Mouse (Mus musculus) embryonic facial prominence, embryonic 11.5 days (tissue): ENCODE results near the gene Ntf5. TPM values are rescaled to one million over a fixed set of nuclear protein-coding genes. Genes with fewer than 3 reads are reported as not detected.
A peak's percentile ranks its signal among the peaks of the same experiment; 100 is the strongest.
"Not testable (repeated sequence)": the region's sequence is repeated elsewhere in the genome, so short reads cannot be mapped to it uniquely, and the experiment has no call there.

Experiments
- ATAC-seq: fragments of 200-750 bp; cut with Nextera tagmentation; replicated peaks from 2 replicates; pipeline ENCODE4 v1.8.0; 2017; ENCODE audit warnings: low read depth; ENCODE audit not compliant: insufficient number of reproducible peaks, low FRiP score, low TSS enrichment
- DNase-seq: peaks from one replicate; pipeline ENCODE4 v3.0.0-alpha.2; 2015; ENCODE audit warnings: low spot score
- H3K27ac ChIP-seq: fragments of 300-500 bp; sonication (generic); replicated peaks from 2 replicates; pipeline ENCODE4 v1.5.1; 2014; ENCODE audit warnings: mild to moderate bottlenecking, low read depth, low read length, control low read depth
- H3K27me3 ChIP-seq: fragments of 300-500 bp; sonication (generic); 2 replicates; pipeline ENCODE4 v1.6.1; 2014; ENCODE audit warnings: mild to moderate bottlenecking, low read length, moderate library complexity, mixed read lengths; ENCODE audit not compliant: control insufficient read depth, insufficient read depth
- H3K36me3 ChIP-seq: fragments of 300-500 bp; sonication (generic); replicated peaks from 2 replicates; pipeline ENCODE4 v1.6.1; 2014; ENCODE audit warnings: low read depth, mild to moderate bottlenecking, low read length, moderate library complexity, mixed read lengths; ENCODE audit not compliant: control insufficient read depth, insufficient read depth
- H3K4me1 ChIP-seq: fragments of 300-500 bp; sonication (generic); 2 replicates; pipeline ENCODE4 v1.6.1; 2014; ENCODE audit warnings: low read length, mixed read lengths; ENCODE audit not compliant: control insufficient read depth, insufficient read depth
- H3K4me2 ChIP-seq: fragments of 300-500 bp; sonication (generic); 2 replicates; pipeline ENCODE4 v1.6.1; 2014; ENCODE audit warnings: low read depth, mild to moderate bottlenecking, control low read depth, low read length, moderate library complexity
- H3K4me3 ChIP-seq: fragments of 300-500 bp; sonication (generic); 2 replicates; pipeline ENCODE4 v1.5.1; 2014; ENCODE audit warnings: low read depth, low read length, control low read depth
- H3K9ac ChIP-seq: fragments of 300-500 bp; sonication (generic); replicated peaks from 2 replicates; pipeline ENCODE4 v1.6.1; 2014; ENCODE audit warnings: mild to moderate bottlenecking, control low read depth, low read length
- H3K9me3 ChIP-seq: fragments of 300-500 bp; sonication (generic); replicated peaks from 2 replicates; pipeline ENCODE4 v1.6.1; 2016; ENCODE audit warnings: mild to moderate bottlenecking, low read length, inconsistent platforms, mixed read lengths; ENCODE audit not compliant: control insufficient read depth
- WGBS: fragments of 180-500 bp; shearing (Covaris S2); extraction: QIAGEN DNeasy Blood & Tissue Kit; methylation state at CpG from one replicate; pipeline ENCODE4 v1.1.7; 2014; 5-methylcytosine and 5-hydroxymethylcytosine counted together
- polyA plus RNA-seq: library from polyadenylated mRNA; unstranded; fragments of >200 nt; fragmentation: Nextera tagmentation; extraction: Ambion mirVana; gene quantifications from 2 replicates; pipeline ENCODE4 v1.2.1, GENCODE M21; 2014

The Ntf5 gene
- polyA plus RNA-seq, 1 experiment from 2014 or later: 5.1 TPM

DNA sequence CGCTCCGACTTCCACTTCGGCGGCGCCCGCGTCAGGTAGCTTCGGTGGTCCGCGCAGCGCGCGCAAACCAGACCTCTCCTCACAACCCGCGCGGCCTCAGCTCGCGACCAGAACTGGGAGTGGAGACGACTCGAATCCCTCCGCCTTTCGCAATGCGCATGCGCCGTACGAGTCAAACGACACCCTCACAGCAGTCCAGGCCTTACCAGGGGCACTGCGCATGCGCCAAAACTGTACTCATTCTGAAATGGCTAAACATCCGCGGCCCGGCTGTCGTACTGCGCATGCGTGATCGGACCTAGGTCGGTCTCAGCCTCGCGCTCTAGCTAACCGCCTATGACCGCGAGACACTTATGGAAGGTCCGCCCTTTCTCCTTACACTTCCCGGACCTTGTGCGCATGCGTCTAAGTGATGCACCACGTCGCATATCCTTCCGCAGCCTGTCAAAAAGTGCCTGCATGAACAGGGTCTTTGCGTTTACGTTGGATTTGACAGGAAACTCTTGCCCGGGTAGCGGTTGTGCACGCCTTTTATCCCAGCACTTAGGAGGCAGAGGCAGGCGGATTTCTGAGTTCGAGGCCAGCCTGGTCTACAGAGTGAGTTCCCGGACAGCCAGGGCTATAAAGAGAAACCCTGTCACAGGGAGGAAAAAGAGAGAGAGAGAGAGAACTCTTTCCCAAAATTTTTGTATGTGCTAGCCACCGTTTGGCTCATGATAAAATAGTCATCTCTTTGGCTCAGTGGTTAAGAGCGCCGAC is 17.7 kb upstream of the Ntf5 start, which contains the start of gene Snrnp70:
Snrnp70 (minus strand) TSS at position 165 of the 759 bp plus-strand sequence.
- Histone ChIP-seq H3K36me3 (peaks cover 3% of the 10 kb centered on the region), H3K9ac (peak within 1 kb of the TSS; percentile 82), H3K4me1 (no peaks in the 10 kb centered on the region), H3K27ac (peak within 1 kb of the TSS; percentile 97), H3K9me3 (no peaks in the 10 kb centered on the region), H3K27me3 (no peaks in the 10 kb centered on the region), H3K4me3 (peak within 1 kb of the TSS; percentile 62), H3K4me2 (peak within 1 kb of the TSS; percentile 86)
- WGBS: under 1% methylated on average over 60 of the region's 60 CpGs
- ATAC-seq (peak; percentile 96), DNase-seq (peak; percentile 100)

DNA sequence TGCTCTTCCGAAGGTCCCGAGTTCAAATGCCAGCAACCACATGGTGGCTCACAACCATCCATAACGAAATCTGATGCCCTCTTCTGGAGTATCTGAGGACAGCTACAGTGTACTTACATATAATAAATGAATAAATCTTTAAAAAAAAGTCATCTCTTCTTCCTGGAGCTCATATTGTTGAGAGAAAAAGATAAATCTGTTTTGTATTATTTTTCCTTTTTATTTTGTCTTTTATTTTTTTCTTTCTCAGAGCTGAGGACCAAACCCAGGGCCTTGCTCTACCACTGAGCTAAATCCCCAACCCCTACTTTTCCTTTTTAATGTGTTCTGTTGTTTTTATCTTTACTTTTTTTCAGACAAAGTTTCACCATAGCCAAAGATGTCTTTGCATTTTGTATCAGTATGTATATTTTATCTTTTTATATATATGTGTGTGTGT is 17.1 kb upstream of the Ntf5 start:
- not testable (repeated sequence) for H3K4me1 ChIP-seq, DNase-seq, H3K27ac ChIP-seq, H3K4me2 ChIP-seq, H3K9ac ChIP-seq, H3K27me3 ChIP-seq, ATAC-seq, H3K4me3 ChIP-seq, H3K9me3 ChIP-seq, H3K36me3 ChIP-seq
- 4% methylated on average over 3 of the region's 3 CpGs for WGBS

DNA sequence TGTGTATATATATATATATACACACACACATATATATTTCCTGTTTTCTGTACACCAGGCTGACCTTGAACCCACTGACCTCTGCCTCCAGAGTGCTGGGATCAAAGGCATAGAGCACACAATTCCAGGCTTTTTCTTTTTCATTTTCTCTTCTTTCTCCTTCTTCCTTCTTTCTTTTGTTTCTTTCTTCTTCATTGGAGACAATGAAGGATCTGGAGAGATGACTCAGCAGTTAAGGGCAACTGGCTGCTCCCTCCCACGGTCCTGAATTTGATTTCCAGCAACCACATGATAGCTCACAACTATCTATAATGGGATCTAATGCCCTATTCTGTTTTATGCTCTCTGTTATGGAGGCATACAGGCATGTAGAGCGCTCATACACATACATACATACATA is 16.7 kb upstream of the Ntf5 start:
- Histone ChIP-seq H3K9me3 (no peaks in the 10 kb centered on the region), H3K27ac (no peak overlapping the region), H3K4me1 (no peaks in the 10 kb centered on the region), H3K4me3 (no peak overlapping the region), H3K27me3 (no peaks in the 10 kb centered on the region), H3K36me3 (peaks cover 3% of the 10 kb centered on the region), H3K9ac (no peak overlapping the region), H3K4me2 (no peak overlapping the region)
- ATAC-seq (no peak), DNase-seq (no peak)
- 83% methylated on average over 2 of the region's 2 CpGs for whole genome bisulfite sequencing

DNA sequence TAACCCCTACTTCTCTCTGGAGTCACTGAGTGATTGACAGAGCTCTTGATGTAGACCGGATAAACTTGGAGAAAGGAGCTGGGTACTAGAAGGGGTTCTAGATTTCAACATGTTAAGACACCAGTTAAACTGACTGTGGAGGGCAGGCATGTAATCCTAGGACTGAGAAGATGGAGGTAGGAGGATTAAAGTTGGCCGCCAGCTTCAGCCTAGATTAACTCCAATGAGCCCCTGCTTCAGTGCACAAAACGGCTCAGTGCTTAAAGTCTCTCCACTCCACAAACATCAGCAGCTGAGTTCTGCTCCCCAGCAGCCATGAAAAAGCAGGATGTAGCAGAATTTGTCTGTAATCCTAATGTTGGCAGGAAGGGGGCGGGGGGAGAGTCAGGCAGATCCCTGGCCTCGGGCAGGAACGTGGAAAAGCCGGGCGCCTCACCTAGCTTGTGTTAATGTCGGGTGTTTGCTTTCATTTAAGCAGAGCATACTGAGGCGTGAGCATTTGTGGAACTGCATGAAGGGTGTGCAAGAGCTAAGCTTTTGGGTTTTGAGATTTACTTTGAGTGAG is 11.9 kb upstream of the Ntf5 start:
- Histone ChIP-seq H3K4me1 (peaks cover 3% of the 10 kb centered on the region), H3K27me3 (peaks cover 15% of the 10 kb centered on the region), H3K4me3 (no peak overlapping the region), H3K9ac (no peak overlapping the region), H3K36me3 (no peaks in the 10 kb centered on the region), H3K27ac (no peak overlapping the region), H3K4me2 (no peak overlapping the region), H3K9me3 (no peaks in the 10 kb centered on the region)
- DNase-seq: no peak
- 68% methylated on average over 10 of the region's 10 CpGs for WGBS
- no peak for ATAC-seq

DNA sequence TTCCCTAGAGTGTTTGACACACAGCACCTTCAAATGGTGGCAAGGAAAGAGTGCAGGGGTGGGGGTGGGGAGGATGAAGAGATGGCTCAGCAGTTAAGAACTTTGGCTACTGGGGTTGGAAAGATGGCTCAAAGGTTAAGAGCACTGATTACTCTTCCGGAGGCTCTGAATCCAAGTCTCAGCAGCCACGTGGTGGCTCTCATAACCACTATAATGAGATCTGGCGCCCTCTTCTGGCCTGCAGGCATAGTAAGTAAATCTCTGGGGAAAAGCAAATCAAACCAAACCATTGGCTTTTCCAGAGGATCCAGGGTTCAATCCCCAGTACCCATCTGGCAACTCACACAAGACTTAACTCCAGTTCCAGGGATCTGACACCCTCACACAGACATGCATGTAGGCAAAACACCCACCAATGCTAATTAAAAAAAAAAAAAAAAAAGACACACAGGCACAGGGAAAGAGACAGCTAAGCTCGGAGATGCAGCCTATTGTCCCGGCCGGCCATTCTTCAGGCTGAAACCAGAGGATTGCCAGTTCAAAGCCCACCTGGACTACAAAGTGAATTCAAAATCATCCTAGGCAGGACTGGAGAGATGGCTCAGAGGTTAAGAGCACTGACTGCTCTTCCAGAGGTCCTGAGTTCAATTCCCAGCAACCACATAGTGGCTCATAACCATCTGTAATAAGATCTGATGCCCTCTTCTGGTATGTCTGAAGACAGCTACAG is 9.8 kb upstream of the Ntf5 start:
- 45% methylated on average over 6 of the region's 6 CpGs for WGBS
- ATAC-seq (no peak), DNase-seq (peak; percentile 78)

DNA sequence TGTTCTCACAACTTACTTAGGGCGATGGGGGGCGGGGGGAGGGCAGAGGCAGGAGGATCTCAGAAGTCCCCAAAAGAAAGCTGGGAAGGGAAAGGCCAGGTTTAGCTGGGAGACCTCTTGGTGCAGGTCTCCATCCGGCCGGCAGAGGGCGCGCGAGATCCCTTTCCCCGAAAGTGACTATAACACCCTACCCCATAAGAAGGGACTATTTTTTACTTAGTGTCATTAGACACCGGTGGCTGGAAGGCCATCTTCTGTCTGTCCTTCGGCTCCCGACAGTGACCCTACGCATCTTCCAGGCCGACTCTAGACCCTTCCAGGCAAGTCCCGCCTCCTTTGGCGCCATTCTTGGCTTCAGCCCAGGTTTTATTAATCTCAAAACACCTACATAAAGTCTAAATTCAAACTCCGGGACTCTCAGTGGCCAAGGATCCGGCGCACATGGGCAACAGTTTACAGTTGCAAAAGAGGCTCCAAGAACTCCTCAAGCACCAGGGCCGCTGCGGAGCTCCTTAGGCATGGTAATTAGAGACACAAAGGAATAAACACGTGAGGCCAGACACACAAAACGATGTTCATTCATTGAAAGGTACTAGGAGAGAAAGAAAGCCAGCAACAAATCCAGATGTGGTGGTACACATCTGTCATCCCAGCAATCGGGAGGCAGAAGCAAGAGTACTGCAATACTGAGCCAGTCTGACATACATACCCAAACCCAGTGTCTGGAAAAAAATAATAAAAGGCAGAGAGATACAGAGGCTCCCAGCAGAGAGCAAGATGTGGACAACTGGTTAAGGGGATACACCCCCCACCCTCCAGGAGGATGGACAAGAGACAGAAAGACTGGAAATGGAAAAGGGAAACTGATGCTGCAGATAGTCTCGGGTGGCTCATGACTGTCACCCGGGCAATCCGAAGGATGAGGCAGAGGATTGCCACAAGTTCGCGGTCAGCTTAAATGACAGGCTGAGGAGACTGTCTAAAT is 8.1 kb upstream of the Ntf5 start, which contains the start of gene Kcna7:
Kcna7 (plus strand) TSS at position 563 of the 985 bp plus-strand sequence.
- Histone ChIP-seq H3K9me3 (no peaks in the 10 kb centered on the region), H3K27me3 (peaks cover 39% of the 10 kb centered on the region), H3K4me1 (peaks cover 3% of the 10 kb centered on the region), H3K27ac (no peak within 1 kb of the TSS), H3K4me3 (peak within 1 kb of the TSS; percentile 33), H3K9ac (peak within 1 kb of the TSS; percentile 33), H3K36me3 (no peaks in the 10 kb centered on the region), H3K4me2 (peak within 1 kb of the TSS; percentile 50)
- ATAC-seq (no peak), DNase-seq (peak; percentile 64)
- 12% methylated on average over 28 of the region's 28 CpGs for WGBS

More for the DNA sequence above, 9.8 kb upstream of the Ntf5 start:
- peaks cover 36% of the 10 kb centered on the region for H3K27me3 ChIP-seq
- H3K36me3 ChIP-seq: no peaks in the 10 kb centered on the region
- no peak overlapping the region for H3K4me3 ChIP-seq
- H3K4me1 ChIP-seq: peaks cover 3% of the 10 kb centered on the region
- H3K9me3 ChIP-seq: no peaks in the 10 kb centered on the region
- no peak overlapping the region for H3K4me2 ChIP-seq
- no peak overlapping the region for H3K27ac ChIP-seq
- H3K9ac ChIP-seq: no peak overlapping the region
